Mouse (Mus musculus) ES-Bruce4 (cell line): Measurements from ENCODE around the gene Ugt1a6a. TPM values are rescaled to one million over a fixed set of nuclear protein-coding genes. Genes with fewer than 3 reads are reported as not detected.

Experiments used
- H3K27ac ChIP-seq: 2 replicates; pipeline ENCODE4 v1.5.1; 2012; ENCODE audit warnings: low read length, inconsistent platforms; ENCODE audit not compliant: insufficient read depth
- H3K27me3 ChIP-seq: 2 replicates; pipeline ENCODE4 v1.6.1; 2012; ENCODE audit warnings: mild to moderate bottlenecking, low read length, inconsistent platforms; ENCODE audit not compliant: control insufficient read depth, poor library complexity, insufficient read depth, severe bottlenecking
- H3K36me3 ChIP-seq: 2 replicates; pipeline ENCODE4 v1.6.1; 2012; ENCODE audit warnings: inconsistent platforms, mild to moderate bottlenecking, low read length, moderate library complexity; ENCODE audit not compliant: control insufficient read depth, poor library complexity, insufficient read depth, severe bottlenecking
- H3K4me1 ChIP-seq: one replicate; pipeline ENCODE4 v1.8.1; 2011; ENCODE audit warnings: low read length; ENCODE audit not compliant: control insufficient read depth, insufficient read depth
- H3K4me3 ChIP-seq: 2 replicates; pipeline ENCODE4 v1.5.1; 2011; ENCODE audit warnings: low read depth, mild to moderate bottlenecking, low read length
- H3K9ac ChIP-seq: 2 replicates; pipeline ENCODE4 v1.6.1; 2012; ENCODE audit warnings: low read depth, mild to moderate bottlenecking, inconsistent platforms; ENCODE audit not compliant: poor library complexity, severe bottlenecking
- H3K9me3 ChIP-seq: replicated peaks from 2 replicates; pipeline ENCODE4 v1.6.1; 2012; ENCODE audit warnings: mild to moderate bottlenecking, low read length, inconsistent platforms; ENCODE audit not compliant: control insufficient read depth, poor library complexity, insufficient read depth, severe bottlenecking
- CTCF ChIP-seq: IDR thresholded peaks from one replicate; pipeline ENCODE4 v1.8.1; 2011; ENCODE audit warnings: low read depth, low read length
- EP300 ChIP-seq: IDR thresholded peaks from 2 replicates; pipeline ENCODE4 v1.6.1; 2011; ENCODE audit warnings: low read depth, low read length; ENCODE audit not compliant: insufficient read depth
- POLR2A ChIP-seq: IDR thresholded peaks from one replicate; pipeline ENCODE4 v1.8.1; 2011; ENCODE audit warnings: low read length; ENCODE audit not compliant: insufficient read depth
- polyA plus RNA-seq: library from polyadenylated mRNA; stranded (reverse); fragments of >200 nt; gene quantifications from 2 replicates; pipeline ENCODE4 v1.2.4, GENCODE M21; 2011; ENCODE audit warnings: low read depth; ENCODE audit not compliant: missing spikeins, insufficient read depth, insufficient read length

Gene Ugt1a6a
- polyA plus RNA-seq, 1 experiment, result not detected

GRCm38 (mm10) chr1:88240072-88240471, 105.5 kb downstream of the Ugt1a6a start:
- TF ChIP-seq EP300 (no peak), POLR2A (no peak), CTCF (no peak)
- Histone ChIP-seq H3K9me3 (no peaks in the 10 kb centered on the region), H3K9ac (no peak overlapping the region), H3K27ac (no peak overlapping the region), H3K36me3 (no peaks in the 10 kb centered on the region), H3K27me3 (no peaks in the 10 kb centered on the region), H3K4me3 (no peak overlapping the region), H3K4me1 (no peaks in the 10 kb centered on the region)

- no peaks in the 10 kb centered on the region for H3K27me3 ChIP-seq
- no peak overlapping the region for H3K27ac ChIP-seq
- no peaks in the 10 kb centered on the region for H3K4me1 ChIP-seq
- no peaks in the 10 kb centered on the region for H3K9me3 ChIP-seq
- H3K9ac ChIP-seq, result no peak overlapping the region
- no peaks in the 10 kb centered on the region for H3K36me3 ChIP-seq
- no peak for TF ChIP-seq EP300
- no peak for TF ChIP-seq CTCF
- no peak for TF ChIP-seq POLR2A
- H3K4me3 ChIP-seq, result no peak overlapping the region
These were observed 106.0 kb downstream of the Ugt1a6a start for GRCm38 (mm10) chr1:88240579-88240978.

GRCm38 (mm10) chr1:88243861-88244260, 109.3 kb downstream of the Ugt1a6a start:
- H3K27ac ChIP-seq, result no peak overlapping the region
- no peaks in the 10 kb centered on the region for H3K9me3 ChIP-seq
- no peaks in the 10 kb centered on the region for H3K27me3 ChIP-seq
- no peaks in the 10 kb centered on the region for H3K36me3 ChIP-seq
- TF ChIP-seq EP300 (no peak), POLR2A (no peak), CTCF (no peak)
- no peak overlapping the region for H3K4me3 ChIP-seq
- no peaks in the 10 kb centered on the region for H3K4me1 ChIP-seq
- no peak overlapping the region for H3K9ac ChIP-seq

- no peak overlapping the region for H3K4me3 ChIP-seq
- H3K4me1 ChIP-seq, result no peaks in the 10 kb centered on the region
- H3K27ac ChIP-seq, result no peak overlapping the region
- no peaks in the 10 kb centered on the region for H3K27me3 ChIP-seq
- H3K9me3 ChIP-seq, result no peaks in the 10 kb centered on the region
- no peaks in the 10 kb centered on the region for H3K36me3 ChIP-seq
- no peak for TF ChIP-seq POLR2A
- no peak for TF ChIP-seq EP300
- TF ChIP-seq CTCF, result no peak
- no peak overlapping the region for H3K9ac ChIP-seq
These were observed 111.3 kb downstream of the Ugt1a6a start for GRCm38 (mm10) chr1:88245881-88246280.

- TF ChIP-seq CTCF (no peak), EP300 (no peak), POLR2A (no peak)
- Histone ChIP-seq H3K36me3 (no peaks in the 10 kb centered on the region), H3K27ac (no peak overlapping the region), H3K4me3 (no peak overlapping the region), H3K9ac (no peak overlapping the region), H3K4me1 (no peaks in the 10 kb centered on the region), H3K9me3 (no peaks in the 10 kb centered on the region), H3K27me3 (no peaks in the 10 kb centered on the region)
These were observed 111.8 kb downstream of the Ugt1a6a start for GRCm38 (mm10) chr1:88246386-88246785.

GRCm38 (mm10) chr1:88247660-88248059, 113.1 kb downstream of the Ugt1a6a start:
- Histone ChIP-seq H3K4me1 (no peaks in the 10 kb centered on the region), H3K27me3 (no peaks in the 10 kb centered on the region), H3K27ac (no peak overlapping the region), H3K9ac (no peak overlapping the region), H3K36me3 (no peaks in the 10 kb centered on the region), H3K4me3 (no peak overlapping the region), H3K9me3 (no peaks in the 10 kb centered on the region)
- TF ChIP-seq EP300, result no peak
- no peak for TF ChIP-seq POLR2A
- TF ChIP-seq CTCF, result no peak

GRCm38 (mm10) chr1:88248658-88249057, 114.0 kb downstream of the Ugt1a6a start:
- Histone ChIP-seq H3K27ac (no peak overlapping the region), H3K9me3 (no peaks in the 10 kb centered on the region), H3K4me3 (no peak overlapping the region), H3K9ac (no peak overlapping the region), H3K27me3 (no peaks in the 10 kb centered on the region), H3K36me3 (no peaks in the 10 kb centered on the region), H3K4me1 (no peaks in the 10 kb centered on the region)
- TF ChIP-seq CTCF, result no peak
- TF ChIP-seq POLR2A, result no peak
- TF ChIP-seq EP300, result no peak
